Mouse (Mus musculus): ENCODE results near the gene Ly6g5b.

- no peak for TF ChIP-seq CTCF (IDR thresholded peaks at IDR 0.05; ENCODE audit: low read depth)
- no peak for TF ChIP-seq EP300 (IDR thresholded peaks at IDR 0.05; ENCODE audit: low read depth)
These were observed 38.7 kb upstream of the Ly6g5b start for GRCm38 (mm10) chr17:35153931-35154330.

Data from liver, postnatal 0 days (tissue).